Mouse (Mus musculus): ENCODE data around the gene Krtap19-4. TPM values are rescaled to one million over a fixed set of nuclear protein-coding genes. Genes with fewer than 3 reads are reported as not detected.

The Krtap19-4 gene
- polyA plus RNA-seq, 1 experiment from 2014 or later, result not detected

DNA sequence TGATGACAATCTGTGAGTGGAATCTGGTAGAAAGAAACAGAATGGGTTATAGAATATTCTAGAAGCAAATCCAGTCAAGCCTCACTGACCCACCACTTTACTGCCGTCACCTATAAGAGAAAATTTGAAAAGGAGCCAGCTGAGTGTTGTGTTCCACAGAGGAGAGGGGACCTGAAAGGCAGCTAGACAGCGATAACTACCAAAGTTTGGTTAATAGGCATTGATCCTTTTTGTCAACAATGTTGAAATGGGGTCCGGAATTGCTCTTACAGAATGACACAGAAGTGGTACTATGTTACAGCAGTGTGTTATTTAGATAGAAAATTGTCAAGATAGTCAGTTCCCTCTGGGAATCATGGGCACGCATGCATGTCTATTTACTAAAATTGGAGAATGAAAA lies 36.3 kb downstream of the Krtap19-4 start:
- Histone ChIP-seq H3K9ac (ENCODE audit: low read depth, low read length) (no peak overlapping the region), H3K4me1 (replicated peaks; ENCODE audit: control insufficient read depth, insufficient read depth, low read length) (no peaks in the 10 kb centered on the region), H3K27ac (ENCODE audit: low read depth, low read length) (no peak overlapping the region), H3K4me2 (replicated peaks; ENCODE audit: low read depth, low read length) (no peak overlapping the region), H3K4me3 (ENCODE audit: low read depth, low read length) (no peak overlapping the region), H3K27me3 (ENCODE audit: control insufficient read depth, insufficient read depth, low read length) (no peaks in the 10 kb centered on the region), H3K9me3 (ENCODE audit: control insufficient read depth, low read length) (no peaks in the 10 kb centered on the region), H3K36me3 (ENCODE audit: control insufficient read depth, insufficient read depth, low read length) (no peaks in the 10 kb centered on the region)
- DNase-seq (ENCODE audit: low spot score), result no peak
- no peak for ATAC-seq (ENCODE audit: low FRiP score)
- WGBS, result 86% methylated on average over 4 of the region's 4 CpGs

DNA sequence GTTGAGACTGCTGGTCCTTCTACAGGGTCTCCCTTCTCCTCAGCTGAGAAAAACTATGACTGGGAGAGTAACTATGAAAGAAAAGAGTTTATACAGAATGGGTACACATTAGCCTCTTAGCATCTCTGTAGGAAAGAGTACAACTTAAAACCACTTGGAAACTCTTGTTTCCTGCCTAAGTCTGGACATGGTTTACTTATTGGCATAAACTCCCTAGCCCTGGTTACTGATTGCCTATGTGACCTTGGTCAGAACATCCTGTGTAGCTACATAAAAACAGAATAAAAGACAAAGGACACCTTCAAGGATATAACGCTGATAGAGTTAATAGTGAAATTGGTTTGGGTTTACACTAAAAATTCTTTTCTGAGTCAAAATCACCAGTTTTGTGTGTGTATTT lies 37.5 kb downstream of the Krtap19-4 start:
- Histone ChIP-seq H3K9ac (ENCODE audit: low read depth, low read length) (no peak overlapping the region), H3K4me1 (replicated peaks; ENCODE audit: control insufficient read depth, insufficient read depth, low read length) (no peaks in the 10 kb centered on the region), H3K4me3 (ENCODE audit: low read depth, low read length) (no peak overlapping the region), H3K27me3 (ENCODE audit: control insufficient read depth, insufficient read depth, low read length) (no peaks in the 10 kb centered on the region), H3K4me2 (replicated peaks; ENCODE audit: low read depth, low read length) (no peak overlapping the region), H3K36me3 (ENCODE audit: control insufficient read depth, insufficient read depth, low read length) (no peaks in the 10 kb centered on the region), H3K9me3 (ENCODE audit: control insufficient read depth, low read length) (no peaks in the 10 kb centered on the region), H3K27ac (ENCODE audit: low read depth, low read length) (no peak overlapping the region)
- DNase-seq (ENCODE audit: low spot score) (no peak), ATAC-seq (ENCODE audit: low FRiP score) (no peak)
- WGBS, result 97% methylated on average over 1 of the region's 1 CpGs

Other genes starting within 250 kb of the Krtap19-4 start
- gene Krtap26-1, start 237.3 kb downstream of the Krtap19-4 start, polyA plus RNA-seq (2014; fragmentation: Nextera tagmentation; extraction: Ambion mirVana), result not detected in 2 replicates
- gene Krtap27-1, start 213.4 kb downstream of the Krtap19-4 start, polyA plus RNA-seq (2014; fragmentation: Nextera tagmentation; extraction: Ambion mirVana), result not detected in 2 replicates
- not detected in 2 replicates for gene 2310061N02Rik, start 177.1 kb downstream of the Krtap19-4 start, polyA plus RNA-seq (2014; fragmentation: Nextera tagmentation; extraction: Ambion mirVana)
- not detected in 2 replicates for gene Krtap13-1, start 156.2 kb downstream of the Krtap19-4 start, polyA plus RNA-seq (2014; fragmentation: Nextera tagmentation; extraction: Ambion mirVana)
- not detected in 2 replicates for gene Krtap13, start 133.5 kb downstream of the Krtap19-4 start, polyA plus RNA-seq (2014; fragmentation: Nextera tagmentation; extraction: Ambion mirVana)
- gene 2310034C09Rik, start 126.2 kb downstream of the Krtap19-4 start, polyA plus RNA-seq (2014; fragmentation: Nextera tagmentation; extraction: Ambion mirVana), result not detected in 2 replicates
- gene 2310057N15Rik, start 110.9 kb downstream of the Krtap19-4 start, polyA plus RNA-seq (2014; fragmentation: Nextera tagmentation; extraction: Ambion mirVana), result not detected in 2 replicates
- gene Gm5965, start 107.2 kb downstream of the Krtap19-4 start, polyA plus RNA-seq (2014; fragmentation: Nextera tagmentation; extraction: Ambion mirVana), result not detected in 2 replicates
- gene Gm20741, start 72.9 kb downstream of the Krtap19-4 start, polyA plus RNA-seq (2014; fragmentation: Nextera tagmentation; extraction: Ambion mirVana), result not detected in 2 replicates
- not detected in 2 replicates for gene Krtap15, start 64.9 kb downstream of the Krtap19-4 start, polyA plus RNA-seq (2014; fragmentation: Nextera tagmentation; extraction: Ambion mirVana)
- not detected in 2 replicates for gene Krtap14, start 58.9 kb downstream of the Krtap19-4 start, polyA plus RNA-seq (2014; fragmentation: Nextera tagmentation; extraction: Ambion mirVana)
- not detected in 2 replicates for gene Krtap19-1, start 15.7 kb downstream of the Krtap19-4 start, polyA plus RNA-seq (2014; fragmentation: Nextera tagmentation; extraction: Ambion mirVana)
- not detected in 2 replicates for gene Krtap19-2, start 10.8 kb downstream of the Krtap19-4 start, polyA plus RNA-seq (2014; fragmentation: Nextera tagmentation; extraction: Ambion mirVana)
- gene Krtap19-3, start 7.1 kb downstream of the Krtap19-4 start, polyA plus RNA-seq (2014; fragmentation: Nextera tagmentation; extraction: Ambion mirVana), result not detected in 2 replicates
- not detected in 2 replicates for gene Krtap19-5, start 11.4 kb upstream of the Krtap19-4 start, polyA plus RNA-seq (2014; fragmentation: Nextera tagmentation; extraction: Ambion mirVana)
- not detected in 2 replicates for gene Krtap19-9b, start 47.2 kb upstream of the Krtap19-4 start, polyA plus RNA-seq (2014; fragmentation: Nextera tagmentation; extraction: Ambion mirVana)
- gene Krtap16-3, start 77.8 kb upstream of the Krtap19-4 start, polyA plus RNA-seq (2014; fragmentation: Nextera tagmentation; extraction: Ambion mirVana), result not detected in 2 replicates
- gene Krtap22-2, start 125.7 kb upstream of the Krtap19-4 start, polyA plus RNA-seq (2014; fragmentation: Nextera tagmentation; extraction: Ambion mirVana), result not detected in 2 replicates
- gene Gm10229, start 130.2 kb upstream of the Krtap19-4 start, polyA plus RNA-seq (2014; fragmentation: Nextera tagmentation; extraction: Ambion mirVana), result not detected in 2 replicates
- gene Krtap6-1, start 146.6 kb upstream of the Krtap19-4 start, polyA plus RNA-seq (2014; fragmentation: Nextera tagmentation; extraction: Ambion mirVana), result not detected in 2 replicates
- not detected in 2 replicates for gene Gm10228, start 156.4 kb upstream of the Krtap19-4 start, polyA plus RNA-seq (2014; fragmentation: Nextera tagmentation; extraction: Ambion mirVana)
- not detected in 2 replicates for gene Krtap6-5, start 162.8 kb upstream of the Krtap19-4 start, polyA plus RNA-seq (2014; fragmentation: Nextera tagmentation; extraction: Ambion mirVana)
- not detected in 2 replicates for gene 1110025L11Rik, start 178.9 kb upstream of the Krtap19-4 start, polyA plus RNA-seq (2014; fragmentation: Nextera tagmentation; extraction: Ambion mirVana)
- not detected in 2 replicates for gene Krtap6-3, start 198.9 kb upstream of the Krtap19-4 start, polyA plus RNA-seq (2014; fragmentation: Nextera tagmentation; extraction: Ambion mirVana)